Mouse (Mus musculus): Measurements from ENCODE around the gene Kcnma1.

GRCm38 (mm10) chr14:24032876-24033389 is 18.6 kb upstream of the Kcnma1 start:
- no peak for TF ChIP-seq POLR2A (IDR thresholded peaks at IDR 0.05; ENCODE audit: low read depth, low read length)
- TF ChIP-seq CTCF (IDR thresholded peaks at IDR 0.05; ENCODE audit: extremely low read depth, insufficient read depth, insufficient read length, insufficient replicate concordance) = no peak
